Mouse (Mus musculus) brain, embryonic 14.5 days (tissue): ENCODE measurements around the gene Tmem182. TPM values are rescaled to one million over a fixed set of nuclear protein-coding genes. Genes with fewer than 3 reads are reported as not detected.

Source experiments
- DNase-seq: peaks from one replicate; pipeline ENCODE4 v3.0.0-alpha.2; 2011; ENCODE audit warnings: low read depth
- CTCF ChIP-seq: fragments of 200-500 bp; IDR thresholded peaks from 2 replicates; pipeline ENCODE4 v1.5.1; 2012; ENCODE audit warnings: inconsistent platforms, mild to moderate bottlenecking, moderate library complexity, borderline replicate concordance; ENCODE audit not compliant: insufficient read depth, insufficient read length; ENCODE audit errors: extremely low read depth
- POLR2A ChIP-seq: fragments of 200-500 bp; IDR thresholded peaks from 2 replicates; pipeline ENCODE4 v1.6.1; 2012; ENCODE audit warnings: mild to moderate bottlenecking, inconsistent platforms, borderline replicate concordance; ENCODE audit not compliant: poor library complexity, insufficient read depth, insufficient read length, severe bottlenecking; ENCODE audit errors: extremely low read depth
- polyA plus RNA-seq: library from polyadenylated mRNA; depleted of rRNA; stranded (reverse); fragments of >200 nt; gene quantifications from 2 replicates; pipeline ENCODE4 v1.2.3, GENCODE M21; 2012

Tmem182 gene
- polyA plus RNA-seq, 1 experiment = 0.05 TPM

- TF ChIP-seq POLR2A (no peak), CTCF (no peak)
- no peak for DNase-seq
Observed at GRCm38 (mm10) chr1:40783450-40783849, 22.0 kb upstream of the Tmem182 start.

GRCm38 (mm10) chr1:40784306-40784705, 21.1 kb upstream of the Tmem182 start:
- TF ChIP-seq POLR2A = no peak
- TF ChIP-seq CTCF = no peak

GRCm38 (mm10) chr1:40785876-40786445, 19.4 kb upstream of the Tmem182 start:
- no peak for DNase-seq
- TF ChIP-seq POLR2A (no peak), CTCF (no peak)

More at GRCm38 (mm10) chr1:40784306-40784705, 21.1 kb upstream of the Tmem182 start:
- DNase-seq = no peak

- DNase-seq = peak; percentile 53
- TF ChIP-seq POLR2A (no peak), CTCF (no peak)
Observed at GRCm38 (mm10) chr1:40788956-40789355, 16.4 kb upstream of the Tmem182 start.

- DNase-seq = peak; percentile 80
- no peak for TF ChIP-seq POLR2A
- no peak for TF ChIP-seq CTCF
Observed at GRCm38 (mm10) chr1:40789666-40790233, 15.7 kb upstream of the Tmem182 start.

GRCm38 (mm10) chr1:40790324-40791141, 14.9 kb upstream of the Tmem182 start, which contains the start of gene Mfsd9:
Mfsd9 (minus strand) TSS chr1:40790687.
- no peak for TF ChIP-seq CTCF
- TF ChIP-seq POLR2A = no peak; the same call in 1 of the 2 replicates
- DNase-seq = peak; percentile 96

- no peak for DNase-seq
- no peak for TF ChIP-seq CTCF
- no peak for TF ChIP-seq POLR2A
Observed at GRCm38 (mm10) chr1:40795508-40795907, 9.9 kb upstream of the Tmem182 start.

- no peak for TF ChIP-seq POLR2A
- peak; percentile 74; the same call in 1 of the 2 replicates for TF ChIP-seq CTCF
- peak; percentile 74 for DNase-seq
Observed at GRCm38 (mm10) chr1:40797348-40797747, 8.1 kb upstream of the Tmem182 start.

- TF ChIP-seq POLR2A (no peak), CTCF (no peak)
- DNase-seq = no peak
Observed at GRCm38 (mm10) chr1:40799121-40799520, 6.3 kb upstream of the Tmem182 start.

GRCm38 (mm10) chr1:40800908-40801307, 4.5 kb upstream of the Tmem182 start:
- TF ChIP-seq CTCF = no peak
- no peak for TF ChIP-seq POLR2A
- DNase-seq = no peak

- DNase-seq = peak; percentile 86
- TF ChIP-seq POLR2A (no peak), CTCF (peak; percentile 76)
Observed at GRCm38 (mm10) chr1:40802759-40803158, 2.6 kb upstream of the Tmem182 start.

GRCm38 (mm10) chr1:40804118-40804517, 1.3 kb upstream of the Tmem182 start:
- no peak for DNase-seq
- TF ChIP-seq POLR2A (no peak), CTCF (no peak)

GRCm38 (mm10) chr1:40805891-40806290, 490 bp downstream of the Tmem182 start:
- DNase-seq = no peak
- TF ChIP-seq POLR2A (no peak), CTCF (no peak)
